Mouse (Mus musculus): ENCODE measurements at regions not wholly inside any gene's neighbourhood (a gene's known extent, or its start where the extent isn't known, plus 50 kb on each side); places are given as distances from the start of the nearest gene placed in this dataset.

- H3K4me2 ChIP-seq = no peak overlapping the region
- H3K27me3 ChIP-seq = no peaks in the 10 kb centered on the region
- no peak overlapping the region for H3K27ac ChIP-seq
- ATAC-seq (ENCODE audit: borderline replicate concordance, extremely low read depth, low FRiP score, low TSS enrichment) = no peak; the same call in 1 of the 2 replicates
- H3K36me3 ChIP-seq = no peaks in the 10 kb centered on the region
- no peak overlapping the region for H3K9ac ChIP-seq
- 64% methylated on average over 8 of the region's 8 CpGs for WGBS
- H3K9me3 ChIP-seq = no peaks in the 10 kb centered on the region
- H3K4me3 ChIP-seq = no peak overlapping the region
- H3K4me1 ChIP-seq = no peaks in the 10 kb centered on the region
These were observed 341.1 kb upstream of the Kif2a start for GRCm38 (mm10) chr13:107362806-107363687.

GRCm38 (mm10) chr13:107340802-107341364 lies 319.0 kb upstream of the Kif2a start:
- Histone ChIP-seq H3K9me3 (no peaks in the 10 kb centered on the region), H3K36me3 (no peaks in the 10 kb centered on the region), H3K4me1 (peaks cover 9% of the 10 kb centered on the region), H3K4me3 (no peak overlapping the region), H3K27ac (peak overlapping the region; percentile 44), H3K4me2 (no peak overlapping the region), H3K27me3 (no peaks in the 10 kb centered on the region), H3K9ac (no peak overlapping the region)
- peak; percentile 65; the same call in 1 of the 2 replicates for ATAC-seq (ENCODE audit: borderline replicate concordance, extremely low read depth, low FRiP score, low TSS enrichment)
- WGBS = 32% methylated on average over 11 of the region's 11 CpGs

- Histone ChIP-seq H3K27ac (no peak overlapping the region), H3K4me2 (no peak overlapping the region), H3K4me3 (no peak overlapping the region), H3K4me1 (peaks cover 9% of the 10 kb centered on the region), H3K36me3 (no peaks in the 10 kb centered on the region), H3K27me3 (no peaks in the 10 kb centered on the region), H3K9me3 (no peaks in the 10 kb centered on the region), H3K9ac (no peak overlapping the region)
- WGBS = 85% methylated on average over 12 of the region's 12 CpGs
- no peak for ATAC-seq (ENCODE audit: borderline replicate concordance, extremely low read depth, low FRiP score, low TSS enrichment)
These were observed 316.2 kb upstream of the Kif2a start for GRCm38 (mm10) chr13:107338111-107338510.

- WGBS = 64% methylated on average over 10 of the region's 10 CpGs
These were observed 315.2 kb upstream of the Kif2a start for GRCm38 (mm10) chr13:107337111-107337510.

GRCm38 (mm10) chr13:107329348-107329747 lies 307.4 kb upstream of the Kif2a start:
- Histone ChIP-seq H3K9me3 (no peaks in the 10 kb centered on the region), H3K27ac (no peak overlapping the region), H3K9ac (no peak overlapping the region), H3K4me1 (no peaks in the 10 kb centered on the region), H3K36me3 (no peaks in the 10 kb centered on the region), H3K4me2 (no peak overlapping the region), H3K27me3 (no peaks in the 10 kb centered on the region), H3K4me3 (no peak overlapping the region)
- 74% methylated on average over 5 of the region's 5 CpGs for WGBS
- no peak for ATAC-seq (ENCODE audit: borderline replicate concordance, extremely low read depth, low FRiP score, low TSS enrichment)

More at GRCm38 (mm10) chr13:107337111-107337510, 315.2 kb upstream of the Kif2a start:
- Histone ChIP-seq H3K27me3 (no peaks in the 10 kb centered on the region), H3K4me3 (no peak overlapping the region), H3K4me2 (no peak overlapping the region), H3K9ac (no peak overlapping the region), H3K27ac (no peak overlapping the region), H3K4me1 (peaks cover 9% of the 10 kb centered on the region), H3K36me3 (no peaks in the 10 kb centered on the region), H3K9me3 (no peaks in the 10 kb centered on the region)
- no peak for ATAC-seq (ENCODE audit: borderline replicate concordance, extremely low read depth, low FRiP score, low TSS enrichment)

GRCm38 (mm10) chr13:107325707-107326495 lies 304.0 kb upstream of the Kif2a start:
- Histone ChIP-seq H3K27ac (no peak overlapping the region), H3K9me3 (no peaks in the 10 kb centered on the region), H3K9ac (no peak overlapping the region), H3K4me3 (no peak overlapping the region), H3K27me3 (no peaks in the 10 kb centered on the region), H3K4me2 (no peak overlapping the region), H3K36me3 (no peaks in the 10 kb centered on the region), H3K4me1 (no peaks in the 10 kb centered on the region)
- WGBS = 44% methylated on average over 3 of the region's 3 CpGs
- ATAC-seq (ENCODE audit: borderline replicate concordance, extremely low read depth, low FRiP score, low TSS enrichment) = no peak

GRCm38 (mm10) chr13:107314746-107315145 lies 292.8 kb upstream of the Kif2a start:
- no peak overlapping the region for H3K27ac ChIP-seq
- H3K4me1 ChIP-seq = no peaks in the 10 kb centered on the region
- H3K4me2 ChIP-seq = no peak overlapping the region
- no peak overlapping the region for H3K4me3 ChIP-seq
- ATAC-seq (ENCODE audit: borderline replicate concordance, extremely low read depth, low FRiP score, low TSS enrichment) = no peak
- 83% methylated on average over 7 of the region's 7 CpGs for WGBS
- H3K9ac ChIP-seq = no peak overlapping the region
- no peaks in the 10 kb centered on the region for H3K9me3 ChIP-seq
- H3K27me3 ChIP-seq = no peaks in the 10 kb centered on the region
- no peaks in the 10 kb centered on the region for H3K36me3 ChIP-seq

- Histone ChIP-seq H3K4me3 (no peak overlapping the region), H3K9me3 (no peaks in the 10 kb centered on the region), H3K27ac (no peak overlapping the region), H3K36me3 (no peaks in the 10 kb centered on the region), H3K27me3 (no peaks in the 10 kb centered on the region), H3K4me2 (no peak overlapping the region), H3K4me1 (no peaks in the 10 kb centered on the region), H3K9ac (no peak overlapping the region)
- WGBS = 78% methylated on average over 6 of the region's 6 CpGs
- no peak for ATAC-seq (ENCODE audit: borderline replicate concordance, extremely low read depth, low FRiP score, low TSS enrichment)
These were observed 287.2 kb upstream of the Kif2a start for GRCm38 (mm10) chr13:107308958-107309639.

GRCm38 (mm10) chr13:107308404-107308803 lies 286.5 kb upstream of the Kif2a start:
- H3K36me3 ChIP-seq = no peaks in the 10 kb centered on the region
- WGBS = 77% methylated on average over 2 of the region's 2 CpGs
- ATAC-seq (ENCODE audit: borderline replicate concordance, extremely low read depth, low FRiP score, low TSS enrichment) = no peak
- no peaks in the 10 kb centered on the region for H3K9me3 ChIP-seq
- H3K27me3 ChIP-seq = no peaks in the 10 kb centered on the region
- H3K9ac ChIP-seq = no peak overlapping the region
- H3K4me3 ChIP-seq = no peak overlapping the region
- no peak overlapping the region for H3K4me2 ChIP-seq
- H3K27ac ChIP-seq = no peak overlapping the region
- 0 out of 2 replicates have a peak, but pooled peaks cover 4% of the 10 kb centered on the region for H3K4me1 ChIP-seq

GRCm38 (mm10) chr13:107306958-107307357 lies 285.0 kb upstream of the Kif2a start:
- no peak overlapping the region for H3K4me2 ChIP-seq
- 87% methylated on average over 1 of the region's 1 CpGs for WGBS
- H3K36me3 ChIP-seq = no peaks in the 10 kb centered on the region
- no peaks in the 10 kb centered on the region for H3K27me3 ChIP-seq
- H3K4me3 ChIP-seq = no peak overlapping the region
- no peak overlapping the region for H3K27ac ChIP-seq
- H3K9ac ChIP-seq = no peak overlapping the region
- 0 out of 2 replicates have a peak, but pooled peaks cover 4% of the 10 kb centered on the region for H3K4me1 ChIP-seq
- no peaks in the 10 kb centered on the region for H3K9me3 ChIP-seq
- ATAC-seq (ENCODE audit: borderline replicate concordance, extremely low read depth, low FRiP score, low TSS enrichment) = no peak

- no peaks in the 10 kb centered on the region for H3K9me3 ChIP-seq
- H3K9ac ChIP-seq = no peak overlapping the region
- H3K36me3 ChIP-seq = no peaks in the 10 kb centered on the region
- 0 out of 2 replicates have a peak, but pooled peaks cover 4% of the 10 kb centered on the region for H3K4me1 ChIP-seq
- WGBS = 56% methylated on average over 1 of the region's 1 CpGs
- no peak for ATAC-seq (ENCODE audit: borderline replicate concordance, extremely low read depth, low FRiP score, low TSS enrichment)
- no peak overlapping the region for H3K4me2 ChIP-seq
- no peaks in the 10 kb centered on the region for H3K27me3 ChIP-seq
- H3K4me3 ChIP-seq = no peak overlapping the region
- no peak overlapping the region for H3K27ac ChIP-seq
These were observed 284.3 kb upstream of the Kif2a start for GRCm38 (mm10) chr13:107306232-107306631.

Measured in lung, embryonic 15.5 days (tissue).